Mouse (Mus musculus) midbrain, embryonic 14.5 days (tissue): ENCODE measurements around the gene Gm11032. TPM values are rescaled to one million over a fixed set of nuclear protein-coding genes. Genes with fewer than 3 reads are reported as not detected.
A peak's percentile ranks its signal among the peaks of the same experiment; 100 is the strongest.

Experiments used
- ATAC-seq: fragments of 200-750 bp; cut with Nextera tagmentation; 2 replicates; pipeline ENCODE4 v1.8.0; 2017; ENCODE audit warnings: moderate number of reproducible peaks, moderate library complexity; ENCODE audit not compliant: low FRiP score, low TSS enrichment
- DNase-seq: peaks from one replicate; pipeline ENCODE4 v3.0.0-alpha.2; 2015
- H3K27ac ChIP-seq: fragments of 300-500 bp; sonication (generic); replicated peaks from 2 replicates; pipeline ENCODE4 v1.5.1; 2014; ENCODE audit warnings: mild to moderate bottlenecking, low read depth, low read length, moderate library complexity
- H3K27me3 ChIP-seq: fragments of 300-500 bp; sonication (generic); 2 replicates; pipeline ENCODE4 v1.6.1; 2014; ENCODE audit warnings: low read length, control low read depth, mixed read lengths; ENCODE audit not compliant: control insufficient read depth, insufficient read depth
- H3K36me3 ChIP-seq: fragments of 300-500 bp; sonication (generic); 2 replicates; pipeline ENCODE4 v1.6.1; 2014; ENCODE audit warnings: low read length, control low read depth; ENCODE audit not compliant: control insufficient read depth, insufficient read depth
- H3K4me1 ChIP-seq: fragments of 300-500 bp; sonication (generic); 2 replicates; pipeline ENCODE4 v1.6.1; 2014; ENCODE audit warnings: mild to moderate bottlenecking, antibody characterized with exemption, low read length, control low read depth; ENCODE audit not compliant: control insufficient read depth, insufficient read depth
- H3K4me2 ChIP-seq: fragments of 300-500 bp; sonication (generic); 2 replicates; pipeline ENCODE4 v1.6.1; 2014; ENCODE audit warnings: mild to moderate bottlenecking, low read length, moderate library complexity
- H3K4me3 ChIP-seq: fragments of 300-500 bp; sonication (generic); replicated peaks from 2 replicates; pipeline ENCODE4 v1.5.1; 2014; ENCODE audit warnings: low read depth, low read length
- H3K9ac ChIP-seq: fragments of 300-500 bp; sonication (generic); replicated peaks from 2 replicates; pipeline ENCODE4 v1.6.1; 2014; ENCODE audit warnings: mild to moderate bottlenecking, low read length, moderate library complexity
- H3K9me3 ChIP-seq: fragments of 300-500 bp; sonication (generic); 2 replicates; pipeline ENCODE4 v1.6.1; 2016; ENCODE audit warnings: low read length, control low read depth, mixed read lengths; ENCODE audit not compliant: control insufficient read depth
- WGBS: fragments of 180-500 bp; shearing (Covaris S2); extraction: QIAGEN DNeasy Blood & Tissue Kit; methylation state at CpG from one replicate; pipeline ENCODE4 v1.1.7; 2014; 5-methylcytosine and 5-hydroxymethylcytosine counted together
- polyA plus RNA-seq: library from polyadenylated mRNA; unstranded; fragments of >200 nt; fragmentation: Nextera tagmentation; extraction: Ambion mirVana; gene quantifications from 2 replicates; pipeline ENCODE4 v1.2.1, GENCODE M21; 2014

Gm11032 gene
- polyA plus RNA-seq, 1 experiment from 2014 or later: not detected

DNA sequence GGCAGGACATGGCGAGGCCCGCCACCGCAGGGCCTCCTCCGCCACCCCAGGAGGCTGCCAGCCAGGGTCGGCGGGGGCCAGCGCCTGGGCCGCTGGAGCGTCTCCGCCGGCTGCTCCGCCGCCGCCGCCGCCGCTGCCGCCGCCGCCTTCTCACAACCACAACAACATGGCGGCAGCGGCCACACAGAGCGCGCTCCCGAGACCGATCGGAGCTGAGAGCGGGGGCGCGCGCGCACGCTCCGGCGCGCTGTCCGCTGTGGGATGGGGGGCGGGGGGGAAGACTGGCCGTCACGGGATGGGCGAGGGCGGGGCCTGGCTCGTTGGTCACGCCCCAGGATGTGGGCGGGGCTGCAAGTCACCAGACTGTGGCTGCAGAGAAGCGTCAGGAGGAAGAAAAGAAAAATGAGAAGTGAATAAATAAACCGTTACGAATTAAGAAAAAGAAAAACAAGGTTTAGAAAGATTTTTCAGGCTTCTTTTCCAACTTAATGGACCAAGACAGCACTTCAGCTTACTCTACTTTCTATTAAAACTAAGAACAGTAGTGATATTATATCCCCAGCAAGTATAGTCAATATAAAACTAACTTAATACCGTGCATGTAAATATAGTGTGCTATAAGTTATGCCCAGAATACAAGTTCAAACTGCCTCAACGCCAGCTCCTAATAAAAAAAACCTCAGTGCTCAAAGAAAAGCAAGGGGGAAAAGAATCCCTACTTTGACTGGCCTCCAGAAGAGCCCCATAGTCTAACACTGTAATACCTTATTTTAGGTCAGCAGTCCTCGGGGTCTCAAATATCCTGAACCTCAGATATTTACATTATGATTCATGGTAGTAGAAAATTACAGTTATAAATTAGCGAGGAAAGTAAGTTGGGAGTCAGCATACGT is 25.0 kb upstream of the Gm11032 start, which contains the start of gene Mtmr3:
TSS of gene Mtmr3 (minus strand) at position 256 of the 893 bp plus-strand sequence.
- Histone ChIP-seq H3K9me3 (no peaks in the 10 kb centered on the region), H3K4me2 (peak within 1 kb of the TSS; percentile 78), H3K4me1 (peaks cover 10% of the 10 kb centered on the region), H3K9ac (peak within 1 kb of the TSS; percentile 90), H3K27me3 (no peaks in the 10 kb centered on the region), H3K4me3 (peak within 1 kb of the TSS; percentile 95), H3K27ac (peak within 1 kb of the TSS; percentile 96), H3K36me3 (no peaks in the 10 kb centered on the region)
- ATAC-seq (peak; percentile 95), DNase-seq (peak; percentile 98)
- WGBS: 6% methylated on average over 53 of the region's 53 CpGs

DNA sequence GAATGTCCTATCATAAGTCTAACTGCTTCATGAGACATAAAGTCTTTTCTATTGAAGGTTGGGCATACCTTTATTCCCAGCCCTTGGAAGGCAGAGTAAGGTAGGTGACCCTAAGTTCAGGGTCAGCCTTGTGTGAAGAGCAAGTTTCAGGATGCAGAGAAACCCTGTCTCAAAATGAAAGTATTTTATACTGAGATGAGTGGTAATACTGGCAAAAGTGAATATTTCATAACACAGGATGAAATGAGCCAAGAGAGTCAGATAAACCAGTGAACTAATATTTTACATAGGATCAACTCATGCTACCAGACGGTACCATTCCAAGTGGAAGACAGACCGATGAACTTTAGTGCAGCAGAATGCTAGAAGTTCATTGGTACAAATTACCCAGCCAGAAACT is 21.5 kb upstream of the Gm11032 start:
- Histone ChIP-seq H3K9ac (no peak overlapping the region), H3K27me3 (no peaks in the 10 kb centered on the region), H3K27ac (no peak overlapping the region), H3K4me1 (peaks cover 5% of the 10 kb centered on the region), H3K9me3 (no peaks in the 10 kb centered on the region), H3K36me3 (no peaks in the 10 kb centered on the region), H3K4me2 (no peak overlapping the region), H3K4me3 (no peak overlapping the region)
- no peak for ATAC-seq
- 97% methylated on average over 2 of the region's 2 CpGs for WGBS
- no peak for DNase-seq

DNA sequence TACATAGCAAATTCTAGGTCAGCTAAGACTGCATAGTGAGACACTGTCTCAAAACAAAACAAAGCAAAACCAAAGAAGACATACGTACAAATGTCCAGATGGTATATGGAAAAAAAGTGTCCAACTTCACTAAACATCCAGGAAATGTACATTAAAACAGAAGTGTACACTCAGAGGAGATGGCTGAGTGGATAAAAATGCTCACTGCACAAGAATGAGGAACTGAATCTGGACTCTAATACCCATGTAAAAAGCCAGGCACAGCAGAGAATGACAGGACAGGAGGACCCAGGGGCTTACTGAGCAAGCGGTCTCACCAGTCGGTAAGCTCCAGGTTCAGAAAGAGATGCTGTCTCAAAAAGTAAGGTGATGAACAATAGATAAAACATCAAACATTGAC is 20.0 kb upstream of the Gm11032 start:
- Histone ChIP-seq H3K9me3 (no peaks in the 10 kb centered on the region), H3K9ac (no peak overlapping the region), H3K4me3 (no peak overlapping the region), H3K27ac (no peak overlapping the region), H3K4me2 (no peak overlapping the region), H3K4me1 (peaks cover 3% of the 10 kb centered on the region; the same call in 1 of the 2 replicates), H3K36me3 (no peaks in the 10 kb centered on the region), H3K27me3 (no peaks in the 10 kb centered on the region)
- 93% methylated on average over 3 of the region's 3 CpGs for WGBS
- DNase-seq: no peak
- ATAC-seq: no peak

DNA sequence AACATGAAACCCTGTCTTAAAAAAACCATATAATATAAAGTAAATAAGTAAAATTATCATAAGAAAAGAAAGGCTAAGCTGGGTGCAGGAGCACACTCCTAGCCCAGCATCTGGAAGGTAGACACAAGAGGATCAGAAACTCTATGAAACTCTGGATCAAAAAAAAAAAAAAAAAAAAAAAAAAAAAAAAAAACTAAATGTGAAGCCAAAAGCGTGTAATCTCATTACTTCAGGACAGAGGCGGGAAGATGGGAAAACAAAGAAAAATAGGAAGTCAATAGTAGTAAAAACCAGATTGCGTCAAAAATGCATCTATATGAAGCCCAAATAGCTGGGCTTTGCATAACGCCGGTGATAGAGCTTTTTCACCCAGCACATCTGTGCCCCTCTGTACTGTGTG is 18.0 kb upstream of the Gm11032 start:
- Histone ChIP-seq H3K27me3 (no peaks in the 10 kb centered on the region), H3K4me1 (peaks cover 3% of the 10 kb centered on the region; the same call in 1 of the 2 replicates), H3K36me3 (no peaks in the 10 kb centered on the region), H3K4me3 (no peak overlapping the region), H3K4me2 (no peak overlapping the region), H3K27ac (no peak overlapping the region), H3K9ac (no peak overlapping the region), H3K9me3 (no peaks in the 10 kb centered on the region)
- WGBS: 53% methylated on average over 5 of the region's 5 CpGs
- ATAC-seq (no peak), DNase-seq (no peak)

DNA sequence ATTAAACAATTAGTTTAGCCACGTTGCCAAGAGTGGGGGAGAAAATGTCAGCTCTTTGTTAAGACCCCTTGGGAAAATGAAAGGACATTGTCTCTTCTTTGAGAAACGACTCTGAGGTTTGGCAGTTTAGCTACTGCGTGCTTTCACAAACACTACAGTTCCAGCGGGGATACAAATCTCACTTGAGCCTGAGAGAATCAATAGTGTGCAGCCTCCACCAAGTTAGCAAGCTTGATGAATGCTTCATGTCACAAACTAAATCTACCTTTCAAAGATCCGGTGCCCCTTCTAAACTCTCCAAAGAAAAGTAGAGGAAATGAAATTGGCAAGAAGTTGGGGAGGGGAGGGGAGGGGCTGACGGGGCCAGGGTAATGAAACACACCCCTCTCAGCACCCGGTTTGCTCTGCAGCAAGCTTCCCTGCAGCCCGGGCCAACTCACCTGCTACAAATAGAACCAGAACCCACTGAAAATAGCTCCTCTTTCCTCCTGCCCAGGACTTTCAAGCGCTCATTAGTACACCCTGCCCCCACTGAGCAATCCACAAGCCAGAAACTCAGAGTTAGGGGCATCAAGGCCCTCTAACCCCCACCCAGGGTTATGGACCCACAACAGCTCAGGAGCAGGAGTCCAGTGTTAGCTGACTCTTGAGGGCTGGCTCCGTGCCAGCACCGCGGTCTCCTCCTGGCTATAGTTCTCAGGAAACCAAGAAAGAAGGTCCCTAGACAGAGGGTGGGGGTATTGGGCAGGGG is 17.0 kb upstream of the Gm11032 start:
- WGBS: 33% methylated on average over 12 of the region's 12 CpGs
- peak; percentile 43 for DNase-seq

DNA sequence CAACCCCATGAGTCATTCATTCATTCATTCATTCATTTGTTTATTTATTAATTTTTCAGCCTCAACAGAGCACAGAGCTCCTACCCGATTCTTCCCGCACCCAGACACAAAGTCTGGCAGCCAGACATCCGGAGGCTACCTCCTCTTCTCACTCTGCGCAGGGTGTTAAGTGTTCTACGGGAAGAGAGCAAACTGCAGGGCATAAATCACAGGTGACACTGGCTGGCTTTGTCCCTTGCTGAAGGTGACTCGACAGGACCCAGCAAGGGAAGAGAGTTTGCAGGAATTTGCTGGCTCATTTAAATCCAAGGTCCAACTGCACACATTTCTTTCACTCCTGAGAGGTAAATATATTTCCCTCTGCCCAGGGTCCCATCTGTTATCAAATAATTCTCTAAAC is 15.4 kb upstream of the Gm11032 start:
- no peak for DNase-seq
- no peak overlapping the region for H3K27ac ChIP-seq
- no peak overlapping the region for H3K4me2 ChIP-seq
- WGBS: 82% methylated on average over 6 of the region's 6 CpGs
- H3K4me1 ChIP-seq: peaks cover 3% of the 10 kb centered on the region; the same call in 1 of the 2 replicates
- ATAC-seq: no peak
- no peak overlapping the region for H3K4me3 ChIP-seq
- no peaks in the 10 kb centered on the region for H3K36me3 ChIP-seq
- no peak overlapping the region for H3K9ac ChIP-seq
- H3K9me3 ChIP-seq: no peaks in the 10 kb centered on the region
- H3K27me3 ChIP-seq: no peaks in the 10 kb centered on the region

More for the DNA sequence above, 17.0 kb upstream of the Gm11032 start:
- Histone ChIP-seq H3K27me3 (no peaks in the 10 kb centered on the region), H3K9me3 (no peaks in the 10 kb centered on the region), H3K27ac (no peak overlapping the region), H3K4me1 (peaks cover 3% of the 10 kb centered on the region; the same call in 1 of the 2 replicates), H3K4me3 (no peak overlapping the region), H3K9ac (no peak overlapping the region), H3K4me2 (no peak overlapping the region), H3K36me3 (no peaks in the 10 kb centered on the region)
- ATAC-seq: no peak

DNA sequence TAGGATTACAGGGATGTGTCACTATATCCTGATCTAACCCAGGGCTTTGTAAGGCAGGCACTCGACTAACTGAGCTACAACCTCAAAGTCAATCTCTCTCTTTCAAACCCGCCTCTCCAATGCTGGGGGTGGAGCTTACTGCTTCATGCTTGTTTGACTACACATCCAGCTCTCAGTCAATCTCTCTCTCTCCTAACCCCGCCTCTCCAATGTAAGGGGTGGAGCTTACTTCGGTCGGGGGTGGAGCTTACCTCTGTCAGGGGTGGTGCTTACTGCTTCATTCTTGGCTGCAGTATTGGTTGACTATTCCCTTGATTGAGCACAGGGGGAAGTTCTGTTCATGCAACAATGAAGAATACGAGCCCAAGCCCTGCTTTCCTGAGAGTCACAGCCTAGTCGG is 14.5 kb upstream of the Gm11032 start:
- Histone ChIP-seq H3K4me3 (no peak overlapping the region), H3K27ac (no peak overlapping the region), H3K27me3 (no peaks in the 10 kb centered on the region), H3K9ac (no peak overlapping the region), H3K4me1 (peaks cover 3% of the 10 kb centered on the region; the same call in 1 of the 2 replicates), H3K4me2 (no peak overlapping the region), H3K9me3 (no peaks in the 10 kb centered on the region), H3K36me3 (no peaks in the 10 kb centered on the region)
- WGBS: 55% methylated on average over 7 of the region's 7 CpGs
- DNase-seq (no peak), ATAC-seq (no peak)

DNA sequence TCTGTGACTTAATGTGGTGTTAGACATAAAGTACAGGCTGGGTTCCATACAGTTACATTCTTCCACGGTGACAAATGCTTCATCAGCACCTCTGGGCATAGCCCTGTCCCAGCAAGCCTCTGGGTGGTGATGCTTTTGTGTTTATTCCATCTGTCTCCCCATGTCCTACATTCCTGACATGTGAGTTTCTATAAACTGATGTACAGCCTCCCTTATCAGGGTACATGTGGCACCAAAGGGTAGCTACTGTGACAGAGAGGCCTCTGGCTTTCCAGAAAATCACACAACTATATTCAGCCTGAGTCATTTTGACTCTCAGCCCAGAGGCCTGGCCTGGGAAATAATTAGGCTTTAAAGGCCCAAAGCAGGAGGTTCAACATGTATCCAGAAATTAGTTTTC is 13.3 kb upstream of the Gm11032 start:
- H3K4me3 ChIP-seq: no peak overlapping the region
- H3K27me3 ChIP-seq: no peaks in the 10 kb centered on the region
- no peak for DNase-seq
- peaks cover 3% of the 10 kb centered on the region; the same call in 1 of the 2 replicates for H3K4me1 ChIP-seq
- no peak overlapping the region for H3K27ac ChIP-seq
- no peak for ATAC-seq
- H3K4me2 ChIP-seq: no peak overlapping the region
- WGBS: 86% methylated on average over 1 of the region's 1 CpGs
- no peaks in the 10 kb centered on the region for H3K9me3 ChIP-seq
- no peak overlapping the region for H3K9ac ChIP-seq
- no peaks in the 10 kb centered on the region for H3K36me3 ChIP-seq
